Mouse (Mus musculus) neural tube, embryonic 11.5 days (tissue): ENCODE measurements around the gene Nufip2. TPM values are rescaled to one million over a fixed set of nuclear protein-coding genes. Genes with fewer than 3 reads are reported as not detected.
A peak's percentile ranks its signal among the peaks of the same experiment; 100 is the strongest.
"Not testable (repeated sequence)": the region's sequence is repeated elsewhere in the genome, so short reads cannot be mapped to it uniquely, and the experiment has no call there.

Source experiments
- ATAC-seq: fragments of 200-750 bp; cut with Nextera tagmentation; 2 replicates; pipeline ENCODE4 v1.8.0; 2017; ENCODE audit warnings: moderate number of reproducible peaks, mild to moderate bottlenecking, moderate TSS enrichment, moderate library complexity; ENCODE audit not compliant: insufficient read depth, low FRiP score, low TSS enrichment
- DNase-seq: peaks from one replicate; pipeline ENCODE4 v3.0.0-alpha.2; 2015; ENCODE audit warnings: low spot score
- H3K27ac ChIP-seq: fragments of 300-500 bp; sonication (generic); 2 replicates; pipeline ENCODE4 v1.5.1; 2014; ENCODE audit warnings: low read depth, mild to moderate bottlenecking, low read length
- H3K27me3 ChIP-seq: fragments of 300-500 bp; sonication (generic); 2 replicates; pipeline ENCODE4 v1.6.1; 2014; ENCODE audit warnings: mild to moderate bottlenecking, low read length, mixed read lengths; ENCODE audit not compliant: control insufficient read depth, insufficient read depth
- H3K36me3 ChIP-seq: fragments of 300-500 bp; sonication (generic); 2 replicates; pipeline ENCODE4 v1.6.1; 2014; ENCODE audit warnings: mild to moderate bottlenecking, low read length, moderate library complexity, mixed read lengths; ENCODE audit not compliant: control insufficient read depth, insufficient read depth
- H3K4me1 ChIP-seq: fragments of 300-500 bp; sonication (generic); 2 replicates; pipeline ENCODE4 v1.6.1; 2014; ENCODE audit warnings: low read length, mixed read lengths; ENCODE audit not compliant: control insufficient read depth, insufficient read depth
- H3K4me2 ChIP-seq: fragments of 300-500 bp; sonication (generic); 2 replicates; pipeline ENCODE4 v1.6.1; 2014; ENCODE audit warnings: low read depth, mild to moderate bottlenecking, moderate library complexity
- H3K4me3 ChIP-seq: fragments of 300-500 bp; sonication (generic); 2 replicates; pipeline ENCODE4 v1.5.1; 2014; ENCODE audit warnings: low read depth, low read length
- H3K9ac ChIP-seq: fragments of 300-500 bp; sonication (generic); 2 replicates; pipeline ENCODE4 v1.6.1; 2014; ENCODE audit warnings: mild to moderate bottlenecking, low read length
- H3K9me3 ChIP-seq: fragments of 300-500 bp; sonication (generic); 2 replicates; pipeline ENCODE4 v1.6.1; 2016; ENCODE audit warnings: low read length; ENCODE audit not compliant: control insufficient read depth
- WGBS: fragments of 180-500 bp; shearing (Covaris S2); extraction: QIAGEN DNeasy Blood & Tissue Kit; methylation state at CpG from one replicate; pipeline ENCODE4 v1.1.7; 2014; 5-methylcytosine and 5-hydroxymethylcytosine counted together
- polyA plus RNA-seq: library from polyadenylated mRNA; unstranded; fragments of >200 nt; fragmentation: Nextera tagmentation; extraction: Ambion mirVana; gene quantifications from 2 replicates; pipeline ENCODE4 v1.2.1, GENCODE M21; 2014

Gene Nufip2
- polyA plus RNA-seq, 1 experiment from 2014 or later, result 3.8 TPM

GRCm38 (mm10) chr11:77725183-77725582 is 39.2 kb downstream of the Nufip2 start, which contains the start of gene Cryba1:
Gene Cryba1, minus strand, starts transcription at chr11:77725283.
- no peaks in the 10 kb centered on the region for H3K9me3 ChIP-seq
- H3K4me2 ChIP-seq, result no peak within 1 kb of the TSS
- DNase-seq, result no peak
- ATAC-seq, result no peak
- no peaks in the 10 kb centered on the region for H3K27me3 ChIP-seq
- no peak within 1 kb of the TSS for H3K27ac ChIP-seq
- no peaks in the 10 kb centered on the region for H3K36me3 ChIP-seq
- no peak within 1 kb of the TSS for H3K4me3 ChIP-seq
- no peak within 1 kb of the TSS for H3K9ac ChIP-seq
- H3K4me1 ChIP-seq, result no peaks in the 10 kb centered on the region; the same call in 1 of the 2 replicates
- WGBS, result 54% methylated on average over 7 of the region's 7 CpGs

- Histone ChIP-seq H3K9me3 (no peaks in the 10 kb centered on the region), H3K4me1 (no peaks in the 10 kb centered on the region; the same call in 1 of the 2 replicates), H3K27ac (no peak overlapping the region), H3K36me3 (no peaks in the 10 kb centered on the region), H3K9ac (no peak overlapping the region), H3K27me3 (no peaks in the 10 kb centered on the region), H3K4me2 (no peak overlapping the region), H3K4me3 (no peak overlapping the region)
- no peak for DNase-seq
- ATAC-seq, result no peak
- WGBS, result 42% methylated on average over 2 of the region's 2 CpGs
These were observed 42.6 kb downstream of the Nufip2 start for GRCm38 (mm10) chr11:77728587-77728986.

GRCm38 (mm10) chr11:77737289-77737688 is 51.3 kb downstream of the Nufip2 start:
- Histone ChIP-seq H3K27me3 (no peaks in the 10 kb centered on the region), H3K9ac (no peak overlapping the region), H3K27ac (no peak overlapping the region), H3K4me2 (no peak overlapping the region), H3K4me1 (no peaks in the 10 kb centered on the region), H3K9me3 (no peaks in the 10 kb centered on the region), H3K36me3 (no peaks in the 10 kb centered on the region), H3K4me3 (no peak overlapping the region)
- ATAC-seq (no peak), DNase-seq (peak; percentile 85)
- 1% methylated on average over 6 of the region's 6 CpGs for WGBS

- H3K9me3 ChIP-seq, result no peaks in the 10 kb centered on the region
- no peaks in the 10 kb centered on the region for H3K36me3 ChIP-seq
- 56% methylated on average over 7 of the region's 7 CpGs for WGBS
- no peaks in the 10 kb centered on the region for H3K4me1 ChIP-seq
- no peak for ATAC-seq
- no peak overlapping the region for H3K4me3 ChIP-seq
- no peak for DNase-seq
- H3K9ac ChIP-seq, result no peak overlapping the region
- no peak overlapping the region for H3K4me2 ChIP-seq
- H3K27ac ChIP-seq, result no peak overlapping the region
- no peaks in the 10 kb centered on the region for H3K27me3 ChIP-seq
These were observed 52.6 kb downstream of the Nufip2 start for GRCm38 (mm10) chr11:77738555-77738954.

GRCm38 (mm10) chr11:77743966-77744365 is 58.0 kb downstream of the Nufip2 start:
- Histone ChIP-seq H3K4me1 (no peaks in the 10 kb centered on the region), H3K27me3 (no peaks in the 10 kb centered on the region), H3K36me3 (no peaks in the 10 kb centered on the region), H3K27ac (no peak overlapping the region), H3K4me3 (no peak overlapping the region), H3K9me3 (no peaks in the 10 kb centered on the region), H3K9ac (no peak overlapping the region), H3K4me2 (no peak overlapping the region)
- no peak for DNase-seq
- ATAC-seq, result no peak
- WGBS, result 38% methylated on average over 6 of the region's 6 CpGs

- no peaks in the 10 kb centered on the region for H3K27me3 ChIP-seq
- H3K4me2 ChIP-seq, result no peak overlapping the region
- ATAC-seq (no peak), DNase-seq (no peak)
- H3K9ac ChIP-seq, result no peak overlapping the region
- no peak overlapping the region for H3K4me3 ChIP-seq
- H3K4me1 ChIP-seq, result no peaks in the 10 kb centered on the region
- WGBS, result 91% methylated on average over 4 of the region's 4 CpGs
- H3K36me3 ChIP-seq, result no peaks in the 10 kb centered on the region
- H3K9me3 ChIP-seq, result no peaks in the 10 kb centered on the region
- H3K27ac ChIP-seq, result no peak overlapping the region
These were observed 60.7 kb downstream of the Nufip2 start for GRCm38 (mm10) chr11:77746652-77747051.

- not testable (repeated sequence) for ATAC-seq, DNase-seq, H3K9me3 ChIP-seq, H3K4me2 ChIP-seq, H3K9ac ChIP-seq, H3K27ac ChIP-seq, H3K27me3 ChIP-seq, H3K4me1 ChIP-seq, H3K36me3 ChIP-seq, H3K4me3 ChIP-seq
- WGBS, result 95% methylated on average over 13 of the region's 15 CpGs
These were observed 61.1 kb downstream of the Nufip2 start for GRCm38 (mm10) chr11:77747103-77747502.

GRCm38 (mm10) chr11:77748996-77749395 is 63.0 kb downstream of the Nufip2 start:
- ATAC-seq (no peak), DNase-seq (no peak)
- H3K4me2 ChIP-seq, result no peak overlapping the region
- no peaks in the 10 kb centered on the region for H3K36me3 ChIP-seq
- 87% methylated on average over 5 of the region's 5 CpGs for WGBS
- no peak overlapping the region for H3K9ac ChIP-seq
- H3K9me3 ChIP-seq, result no peaks in the 10 kb centered on the region
- no peaks in the 10 kb centered on the region for H3K4me1 ChIP-seq
- H3K27me3 ChIP-seq, result no peaks in the 10 kb centered on the region
- no peak overlapping the region for H3K27ac ChIP-seq
- no peak overlapping the region for H3K4me3 ChIP-seq

- WGBS, result 83% methylated on average over 5 of the region's 5 CpGs
- H3K36me3 ChIP-seq, result no peaks in the 10 kb centered on the region
- ATAC-seq, result no peak
- H3K27me3 ChIP-seq, result no peaks in the 10 kb centered on the region
- no peak overlapping the region for H3K27ac ChIP-seq
- no peak overlapping the region for H3K9ac ChIP-seq
- H3K9me3 ChIP-seq, result no peaks in the 10 kb centered on the region
- no peaks in the 10 kb centered on the region for H3K4me1 ChIP-seq
- DNase-seq, result no peak
- H3K4me3 ChIP-seq, result no peak overlapping the region
- H3K4me2 ChIP-seq, result no peak overlapping the region
These were observed 66.6 kb downstream of the Nufip2 start for GRCm38 (mm10) chr11:77752525-77752924.
